Mouse (Mus musculus): ENCODE data around the gene Slc25a13.

Slc25a13 gene

DNA sequence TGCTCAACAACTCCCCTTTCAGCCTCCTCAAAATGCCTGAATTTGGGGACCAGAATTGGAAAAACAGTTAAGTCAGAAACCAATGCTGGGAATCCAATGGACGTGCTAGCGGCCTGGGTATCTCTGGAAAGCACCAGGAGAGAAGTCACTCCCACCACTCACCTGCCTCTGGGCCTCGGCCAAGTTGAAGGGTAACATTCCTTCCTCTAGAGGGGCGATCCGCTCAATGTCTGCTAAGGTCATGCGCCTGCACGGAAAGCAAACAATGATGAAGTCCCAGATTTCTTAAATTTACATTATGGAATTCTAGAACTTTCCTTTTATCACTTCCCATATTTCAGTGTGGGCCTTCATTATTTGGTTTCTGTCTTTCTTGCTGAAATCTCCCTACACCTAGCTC, 103.2 kb downstream of the Slc25a13 start:
- no peak for DNase-seq (ENCODE audit: low read depth, low spot score)

DNA sequence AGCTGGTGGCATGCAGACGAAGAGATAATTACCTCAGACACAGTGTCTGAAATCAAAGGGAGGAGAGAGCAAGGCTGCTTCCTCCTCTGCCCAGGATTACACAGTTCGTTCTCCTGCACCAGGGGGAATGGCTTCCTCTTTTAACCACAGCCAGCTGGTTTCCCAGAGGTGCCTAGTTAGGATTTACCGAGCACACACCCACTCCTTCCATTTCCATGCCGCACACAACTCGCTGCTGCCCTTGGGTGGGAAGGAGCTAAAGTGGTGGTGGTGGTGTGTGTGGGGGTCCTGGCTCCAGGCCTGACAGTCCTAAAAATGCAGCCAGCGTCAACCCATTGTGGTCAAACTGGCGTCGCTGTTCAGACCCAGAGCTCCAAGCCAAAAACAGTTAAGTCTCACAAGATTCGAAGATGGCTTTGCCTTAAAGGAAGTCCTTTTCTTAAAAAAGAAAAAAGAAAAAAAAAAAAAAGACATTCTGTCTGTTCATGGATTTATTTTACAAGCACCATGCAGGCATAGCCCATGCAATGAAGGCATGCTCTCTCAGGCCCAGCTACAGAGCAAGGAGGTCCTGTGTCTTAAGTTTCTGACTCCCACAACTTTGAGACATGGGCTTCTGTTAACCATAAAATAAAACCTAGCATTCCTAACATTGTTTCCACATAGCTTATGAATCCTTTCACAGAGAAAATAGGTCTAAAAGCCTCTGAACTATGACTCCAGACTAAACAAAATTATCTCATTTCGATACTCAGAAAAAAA, 104.0 kb downstream of the Slc25a13 start:
- no peak for DNase-seq (ENCODE audit: low read depth, low spot score)

DNA sequence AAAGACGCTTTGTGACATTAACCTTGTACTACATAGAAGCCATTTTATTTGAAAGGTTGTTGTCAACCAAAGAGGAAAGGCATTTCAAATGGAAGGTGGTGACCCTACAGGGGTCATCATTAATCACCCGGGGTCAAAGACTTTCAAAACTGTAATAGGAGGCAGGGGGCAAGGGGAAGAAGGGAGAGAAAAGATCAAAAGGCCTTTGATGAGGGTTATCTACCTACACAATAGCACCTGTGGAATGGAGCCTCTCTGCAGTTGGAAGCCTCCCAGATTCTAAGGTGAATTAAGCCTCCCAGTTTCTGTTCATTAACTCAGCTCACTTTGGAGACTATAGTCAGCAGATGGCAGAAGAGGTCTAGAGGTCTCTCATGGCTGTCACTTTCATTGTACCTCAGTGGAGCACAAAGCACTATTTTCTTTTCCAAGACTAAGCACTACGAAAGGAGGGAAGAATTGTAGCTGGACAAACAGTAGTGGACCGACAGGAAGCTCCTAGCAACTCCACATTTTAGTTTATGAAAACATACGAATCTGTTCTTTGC, 109.5 kb downstream of the Slc25a13 start:
- no peak for DNase-seq (ENCODE audit: low read depth, low spot score)

DNA sequence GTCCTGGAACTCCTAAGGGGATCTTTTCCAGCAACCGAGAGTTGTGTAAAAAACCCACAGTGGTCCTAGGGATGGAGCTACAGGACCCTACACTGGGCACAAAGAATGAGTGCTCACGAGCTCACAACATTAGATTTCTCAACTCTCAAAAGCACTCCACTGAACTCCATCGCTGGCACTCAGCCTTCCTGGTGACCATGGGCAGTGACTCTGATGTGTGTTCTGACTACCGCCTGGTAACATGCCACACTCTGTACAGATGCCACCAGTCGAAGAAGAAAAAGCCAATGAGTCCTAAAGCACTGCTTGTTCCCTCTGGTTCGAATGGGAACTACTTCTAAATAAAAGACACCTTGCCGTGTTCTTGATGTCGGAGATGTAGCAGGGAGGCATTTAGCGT, 111.4 kb downstream of the Slc25a13 start:
- no peak for DNase-seq (ENCODE audit: low read depth, low spot score)

DNA sequence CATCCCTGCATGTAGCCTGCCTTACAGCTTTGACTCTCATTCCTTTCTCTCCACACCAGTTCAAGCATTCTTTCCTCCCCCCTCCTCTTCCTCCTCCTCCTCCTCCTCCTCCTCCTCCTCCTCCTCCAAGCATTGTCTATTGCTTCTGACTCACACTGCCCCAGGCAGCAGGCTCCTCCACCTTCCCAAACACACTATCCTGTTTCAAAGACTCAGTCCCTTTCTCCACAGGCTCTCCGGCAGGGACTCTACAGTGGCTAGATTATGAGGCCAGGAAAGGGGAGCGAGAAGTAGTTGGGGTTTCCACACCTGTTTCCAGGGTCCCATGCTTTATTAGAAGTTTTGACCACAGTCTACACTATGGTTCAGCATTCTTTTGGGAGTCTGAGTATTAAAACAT, 113.5 kb downstream of the Slc25a13 start:
- no peak for DNase-seq (ENCODE audit: low read depth, low spot score)

DNA sequence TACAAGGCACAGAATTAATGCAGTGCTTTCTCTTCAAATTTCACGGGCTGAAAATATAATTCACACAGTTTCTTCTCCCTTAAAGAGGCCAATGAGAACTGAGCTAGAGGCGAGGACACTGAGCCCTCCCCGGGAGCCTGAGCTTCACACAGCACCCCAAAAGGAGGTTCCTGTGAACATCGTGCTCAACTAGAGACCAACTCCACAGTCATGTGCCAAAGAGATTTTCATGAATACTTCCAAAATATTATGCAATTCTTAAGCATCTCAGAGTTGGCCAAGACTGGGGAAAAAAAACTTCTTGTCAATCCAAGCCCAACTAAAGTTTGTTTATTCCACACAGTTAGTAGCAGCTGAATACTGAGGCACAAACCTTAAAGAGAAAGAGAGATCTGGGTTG, 115.4 kb downstream of the Slc25a13 start:
- no peak for DNase-seq (ENCODE audit: low read depth, low spot score)

DNA sequence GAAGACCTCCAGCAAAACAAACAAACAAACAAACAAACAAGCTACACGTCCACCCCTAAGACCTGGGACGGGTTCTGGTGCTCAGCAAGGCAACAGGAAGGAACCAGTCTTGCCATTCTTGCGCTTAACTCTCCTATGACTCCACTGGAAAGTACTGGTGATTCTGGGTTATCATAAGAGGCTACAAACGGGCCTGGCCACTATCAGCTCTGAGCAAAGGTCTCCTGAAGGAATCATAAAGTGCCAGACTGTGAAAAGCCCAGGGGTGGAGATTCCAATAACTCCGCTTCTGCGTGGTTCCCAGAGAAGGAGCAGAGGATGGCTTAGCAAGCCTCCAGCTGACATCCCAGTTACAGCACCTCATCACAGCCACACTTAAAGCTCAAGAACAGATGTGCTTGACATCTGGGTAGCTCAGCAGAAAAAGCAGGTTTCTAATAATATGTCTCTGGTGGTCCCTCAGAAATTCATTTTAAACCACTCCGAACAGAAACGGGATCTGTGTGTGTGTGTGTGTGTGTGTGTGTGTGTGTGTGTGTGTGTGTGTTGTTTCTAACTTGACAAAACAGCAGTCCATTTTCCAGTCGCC, 116.0 kb downstream of the Slc25a13 start:
- DNase-seq (ENCODE audit: low read depth, low spot score): no peak

DNA sequence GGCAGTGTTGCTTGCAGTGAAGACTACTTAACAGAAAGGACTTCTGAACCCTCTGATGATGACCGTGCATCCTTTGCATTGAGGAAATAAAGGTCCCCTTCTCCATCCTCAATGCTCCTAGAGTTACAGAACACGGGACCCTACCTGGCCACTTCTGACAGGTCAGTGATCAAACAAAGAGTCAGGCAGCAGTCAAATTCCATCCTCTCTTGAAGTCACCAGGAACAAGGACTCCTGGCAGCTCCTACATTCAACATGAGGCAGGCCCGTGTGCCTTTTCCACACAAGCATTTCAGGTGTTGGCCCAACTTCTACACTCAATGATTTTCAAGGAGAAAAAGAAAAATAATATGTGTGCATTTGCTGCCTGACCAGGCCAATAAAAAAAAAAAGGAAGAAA, 123.0 kb downstream of the Slc25a13 start:
- DNase-seq (ENCODE audit: low read depth, low spot score): no peak

DNA sequence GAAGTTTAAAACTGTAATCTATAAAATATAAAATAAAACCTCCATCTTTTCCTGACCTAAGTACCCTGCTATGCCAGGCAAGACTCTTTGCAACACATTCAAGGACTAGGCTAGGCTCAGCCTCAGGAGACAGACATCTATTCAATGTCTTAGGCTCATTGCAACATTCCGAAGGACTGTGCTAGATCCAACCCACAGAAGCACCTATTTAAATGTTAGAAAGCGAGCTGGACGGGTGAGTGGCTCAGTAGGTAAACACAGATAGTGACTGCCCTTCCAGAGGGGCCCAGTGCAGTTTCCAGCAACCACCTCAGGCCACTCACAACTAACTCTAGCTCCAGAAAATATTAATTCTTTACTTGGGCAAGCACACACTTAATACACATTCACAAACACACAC, 123.5 kb downstream of the Slc25a13 start:
- DNase-seq (ENCODE audit: low read depth, low spot score): no peak

DNA sequence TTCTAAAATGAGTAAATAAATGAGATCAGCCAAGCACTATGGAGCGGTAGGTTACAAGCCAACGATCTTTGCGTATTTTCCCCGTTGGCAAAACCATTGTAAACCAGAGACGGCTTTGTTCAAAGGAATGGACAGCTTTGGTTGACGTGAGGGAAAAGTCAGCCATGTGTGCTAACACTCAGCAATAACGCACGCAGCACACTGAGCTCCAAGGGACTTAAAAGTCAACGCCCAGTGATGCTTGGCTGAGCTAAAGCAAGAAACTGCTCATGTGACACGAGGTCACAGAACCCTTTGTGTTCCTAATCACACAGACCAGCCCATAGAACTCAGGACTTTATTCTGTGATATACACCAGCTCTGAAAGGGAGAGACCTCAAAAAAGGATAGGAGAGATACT, 124.5 kb downstream of the Slc25a13 start:
- DNase-seq (ENCODE audit: low read depth, low spot score): no peak

DNA sequence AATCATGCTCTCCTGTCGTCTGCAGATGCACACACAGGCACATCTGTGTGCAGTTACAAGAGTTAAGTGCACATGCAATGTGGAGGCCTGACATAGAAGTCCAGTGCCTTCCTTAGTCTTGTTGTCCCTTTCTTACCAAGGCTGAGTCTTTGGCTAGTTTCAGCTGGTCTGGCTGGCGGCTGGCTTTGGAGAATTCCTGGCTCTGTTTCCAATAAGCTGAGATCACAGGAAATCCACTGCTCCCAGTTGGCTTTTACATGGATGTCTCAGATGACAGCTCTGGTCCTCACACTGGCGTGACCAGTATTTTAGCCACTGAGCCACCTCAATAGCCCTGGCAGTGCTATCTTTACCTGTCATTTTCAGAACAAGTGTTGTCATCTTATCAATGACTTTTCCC, 126.0 kb downstream of the Slc25a13 start:
- no peak for DNase-seq (ENCODE audit: low read depth, low spot score)

DNA sequence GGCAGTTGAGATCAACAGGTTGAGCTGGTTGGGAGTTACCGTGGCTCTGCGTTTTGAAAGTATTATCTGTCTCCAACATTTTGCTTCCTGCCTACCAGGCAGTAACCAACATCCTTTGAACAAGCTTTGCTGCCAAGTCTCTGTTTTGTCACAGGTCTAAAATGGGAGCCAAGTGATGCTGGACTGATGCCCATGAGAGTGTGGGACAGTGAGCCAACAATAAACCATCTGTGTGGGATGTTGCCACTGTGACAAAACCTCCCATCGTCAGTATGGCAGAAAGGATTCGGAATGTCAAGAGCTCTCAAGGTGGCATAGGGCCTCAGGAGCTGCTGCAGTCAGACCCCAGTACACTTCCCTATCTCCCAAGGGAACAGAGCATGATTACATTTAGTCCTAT, 128.8 kb downstream of the Slc25a13 start:
- DNase-seq (ENCODE audit: low read depth, low spot score): no peak

DNA sequence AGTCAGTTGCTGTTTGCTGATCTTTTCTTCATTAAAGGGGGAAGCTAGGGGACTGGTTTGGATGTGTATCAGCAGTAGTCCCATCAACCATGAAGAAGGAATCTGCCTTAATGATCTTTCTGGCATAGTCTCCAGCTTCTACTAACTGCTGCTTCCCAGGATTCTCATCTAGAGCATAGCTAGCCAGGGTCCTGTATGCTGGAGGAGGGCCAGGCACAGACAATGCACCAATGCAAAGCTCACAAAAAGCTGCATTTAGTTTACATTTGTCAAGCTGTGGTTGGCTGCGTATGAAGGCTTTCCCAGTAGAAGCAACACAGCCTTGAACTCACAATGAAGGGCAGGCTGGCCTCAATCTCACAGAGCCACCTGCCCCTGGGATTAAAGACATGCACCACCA, 136.5 kb downstream of the Slc25a13 start:
- no peak for DNase-seq (ENCODE audit: low read depth, low spot score)

DNA sequence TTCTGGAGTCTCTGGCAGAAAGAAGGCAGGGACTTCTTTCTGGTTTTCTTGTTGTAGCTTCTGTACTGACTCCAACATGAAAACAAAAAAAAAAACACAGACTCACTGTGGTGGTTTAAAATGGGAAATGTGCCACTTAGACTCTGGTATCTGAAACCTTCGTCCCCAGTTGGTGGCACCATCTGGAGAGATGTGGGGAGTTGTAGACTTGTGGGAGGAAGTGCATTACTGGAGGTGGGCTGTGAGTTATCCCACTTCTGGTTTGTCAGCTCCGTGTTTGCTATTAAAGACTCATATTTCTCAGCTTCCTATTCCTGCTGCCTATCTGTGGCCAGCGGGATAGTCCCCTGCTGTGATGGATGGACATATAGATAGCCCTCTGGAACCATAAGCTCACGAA, 139.7 kb downstream of the Slc25a13 start:
- DNase-seq (ENCODE audit: low read depth, low spot score): no peak

DNA sequence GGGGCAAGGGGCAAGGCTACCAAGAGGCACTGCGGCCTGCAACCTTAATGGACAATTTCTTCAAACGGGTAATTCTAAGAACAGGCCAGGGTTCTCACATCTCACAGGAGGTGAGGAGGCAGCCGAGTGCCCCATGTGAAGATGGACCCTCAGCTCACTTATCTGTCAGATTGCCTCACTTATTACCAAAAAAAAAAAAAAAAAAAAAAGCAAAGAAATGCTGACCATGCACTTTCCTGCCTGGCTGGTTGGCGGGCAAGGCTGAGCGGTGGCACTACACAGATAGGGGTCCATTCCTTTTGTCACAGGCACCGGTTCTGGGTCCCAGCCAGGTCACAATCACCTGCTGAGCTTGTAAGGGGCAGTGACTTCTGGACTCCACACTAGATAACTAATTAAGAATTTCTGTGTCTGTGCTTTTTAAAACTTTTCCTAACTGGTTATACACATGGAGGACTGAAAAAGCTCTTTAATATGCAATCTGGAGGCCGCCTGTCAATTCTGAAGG, 141.0 kb downstream of the Slc25a13 start:
- DNase-seq (ENCODE audit: low read depth, low spot score): no peak

DNA sequence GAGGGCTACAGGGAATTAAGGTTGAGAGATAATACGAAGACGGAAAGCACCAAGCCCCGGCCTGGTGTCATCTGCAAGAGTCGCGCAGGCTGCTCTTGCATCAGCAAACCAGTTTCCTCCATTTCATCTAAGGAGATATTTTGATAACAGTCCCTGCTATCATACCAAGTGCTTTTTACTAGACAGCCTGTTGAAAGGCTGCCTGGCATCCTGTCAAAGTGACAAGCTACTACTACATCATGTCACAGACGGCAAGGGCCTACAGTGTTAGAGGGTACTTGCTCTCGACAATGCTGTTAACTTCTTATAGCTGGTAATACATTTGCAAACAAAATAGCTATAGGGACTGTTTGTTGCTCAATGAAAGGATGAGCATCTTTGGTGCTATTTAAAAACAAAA, 145.9 kb downstream of the Slc25a13 start:
- no peak for DNase-seq (ENCODE audit: low read depth, low spot score)

DNA sequence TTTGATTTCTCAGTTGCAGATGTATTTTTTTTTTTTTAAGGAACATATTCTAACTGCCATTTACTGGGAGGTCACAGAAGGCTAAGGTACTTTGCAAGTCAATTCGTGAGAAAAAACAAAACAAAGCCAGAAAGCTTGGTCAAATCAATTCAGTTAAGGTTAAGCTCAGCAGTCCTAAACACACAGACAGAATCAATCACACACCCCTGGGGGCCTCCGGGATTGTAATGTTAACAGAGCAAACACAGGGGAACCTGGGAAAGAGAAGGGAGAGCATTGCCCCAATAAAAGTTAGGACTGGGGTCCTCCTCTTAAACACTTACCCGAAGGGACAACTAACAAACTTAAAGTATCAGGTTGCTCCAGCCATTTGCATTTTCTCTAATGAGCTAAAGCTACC, 147.0 kb downstream of the Slc25a13 start:
- DNase-seq (ENCODE audit: low read depth, low spot score): no peak

DNA sequence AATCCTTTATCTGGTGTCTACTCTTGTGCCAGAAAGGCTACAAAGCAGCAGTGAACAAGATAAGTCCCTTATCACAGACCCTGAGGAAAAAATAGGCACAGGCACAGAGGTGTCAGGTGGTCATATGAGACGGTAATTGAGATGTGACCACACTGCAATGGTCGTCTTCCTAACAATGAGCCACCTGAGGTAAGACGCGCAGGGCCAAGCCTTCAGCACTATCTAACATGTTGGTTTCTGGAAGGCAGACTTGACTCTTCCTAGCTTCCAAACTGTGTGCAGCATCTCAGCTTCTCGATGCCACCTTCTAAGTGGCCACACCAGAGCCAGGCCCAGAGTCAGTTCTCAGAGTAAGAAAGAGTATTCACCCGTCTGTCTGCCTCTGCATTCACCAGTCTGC, 149.8 kb downstream of the Slc25a13 start:
- no peak for DNase-seq (ENCODE audit: low read depth, low spot score)

DNA sequence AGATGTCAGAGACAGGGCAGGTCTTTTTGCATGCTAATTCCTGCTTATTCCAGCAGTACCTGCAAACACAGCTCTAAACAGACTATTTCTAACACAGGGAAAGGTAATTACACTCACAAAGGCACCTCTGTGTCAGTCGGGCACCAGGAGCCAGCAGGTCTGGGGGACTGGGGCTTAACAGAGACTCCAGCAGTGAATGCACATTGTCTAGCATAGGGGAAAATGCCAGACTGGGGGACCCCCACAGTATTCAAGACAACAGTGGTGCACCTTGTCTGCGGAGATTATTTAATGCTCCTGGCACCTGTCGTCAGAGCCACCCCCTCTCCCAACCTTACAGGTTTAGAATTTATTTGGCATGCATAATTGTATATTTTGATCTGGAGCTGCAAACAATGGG, 158.4 kb downstream of the Slc25a13 start:
- no peak for DNase-seq (ENCODE audit: low read depth, low spot score)

DNA sequence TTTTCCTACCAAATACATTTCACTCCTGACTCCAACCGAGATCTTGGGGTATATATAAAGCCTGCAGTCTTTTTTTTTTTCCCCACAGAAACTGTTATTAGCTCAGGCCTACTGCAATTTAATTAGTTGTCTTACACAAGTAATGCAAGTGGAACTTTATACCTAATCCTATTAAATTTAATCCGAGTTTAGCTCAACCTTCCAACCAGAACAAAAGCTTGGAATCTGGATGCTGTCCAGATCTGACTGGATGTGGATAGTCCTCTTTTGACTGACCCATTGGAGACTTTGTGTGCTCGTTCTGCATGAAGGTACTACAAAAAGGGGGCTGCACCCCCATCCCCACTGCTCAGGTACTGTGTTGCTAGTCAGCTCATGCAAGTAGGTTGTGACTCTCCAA, 163.0 kb downstream of the Slc25a13 start:
- DNase-seq (ENCODE audit: low read depth, low spot score): no peak

DNA sequence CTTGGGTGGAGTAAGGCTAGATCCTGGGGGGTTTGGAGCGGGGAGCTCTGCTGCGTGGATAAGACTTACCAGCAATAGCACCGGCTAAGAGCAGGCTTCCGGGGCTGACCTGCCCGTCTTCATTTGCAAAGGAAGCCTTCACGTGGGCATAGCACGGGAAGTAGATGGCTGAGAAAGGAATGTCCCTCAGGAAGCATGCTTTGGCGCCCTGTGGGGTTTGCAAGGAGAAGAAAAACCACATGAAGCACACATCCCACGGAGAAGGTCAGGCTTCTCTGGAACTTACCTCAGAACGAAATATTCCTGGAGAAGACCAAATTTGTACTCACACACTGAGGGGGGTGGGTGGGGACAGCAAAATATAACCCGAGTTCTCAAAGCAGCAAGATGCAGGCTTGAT, 164.3 kb downstream of the Slc25a13 start:
- no peak for DNase-seq (ENCODE audit: low read depth, low spot score)

DNA sequence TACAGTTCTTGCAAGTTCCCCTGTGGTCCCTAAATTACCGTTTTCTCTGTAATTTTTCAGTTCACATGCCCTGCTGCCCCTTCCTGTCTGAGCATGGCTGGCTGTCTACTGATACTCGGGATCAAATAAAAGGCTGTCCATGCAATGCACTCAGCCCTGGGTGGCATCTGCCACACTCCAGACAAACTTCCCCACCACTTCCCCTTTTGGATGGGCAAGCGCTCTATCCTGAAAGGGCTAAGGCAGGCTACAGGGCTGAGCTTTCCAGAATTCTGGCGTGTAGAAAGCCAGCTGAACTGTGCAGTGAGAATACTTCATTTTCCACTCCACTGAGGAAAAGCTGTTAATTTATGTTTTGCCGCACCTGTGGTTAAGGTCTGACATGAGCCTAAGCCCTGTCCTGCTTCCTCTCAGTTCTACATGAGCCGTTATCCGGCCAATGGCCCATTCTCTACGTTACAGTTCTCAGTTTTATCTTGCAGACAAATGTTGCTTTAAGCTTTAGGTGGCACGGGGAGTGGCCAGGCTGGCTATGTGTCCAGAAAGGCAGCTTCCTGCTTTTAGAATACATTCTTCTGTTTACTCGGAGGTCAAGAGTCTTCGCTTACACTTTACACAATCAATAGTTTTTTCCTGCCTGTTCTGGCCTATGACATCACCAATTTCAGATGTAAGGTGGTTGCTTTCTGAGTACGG, 170.1 kb downstream of the Slc25a13 start:
- DNase-seq (ENCODE audit: low read depth, low spot score): no peak
